Mouse (Mus musculus) forebrain, embryonic 12.5 days (tissue): ENCODE measurements around the gene Ccdc105. TPM values are rescaled to one million over a fixed set of nuclear protein-coding genes. Genes with fewer than 3 reads are reported as not detected.

ENCODE experiments used
- ATAC-seq: fragments of 200-750 bp; cut with Nextera tagmentation; 2 replicates; pipeline ENCODE4 v1.8.0; 2017; ENCODE audit warnings: moderate TSS enrichment; ENCODE audit not compliant: low FRiP score
- H3K27ac ChIP-seq: fragments of 300-500 bp; sonication (generic); 2 replicates; pipeline ENCODE4 v1.5.1; 2016; ENCODE audit warnings: mild to moderate bottlenecking
- H3K27me3 ChIP-seq: fragments of 300-500 bp; sonication (generic); 2 replicates; pipeline ENCODE4 v1.6.1; 2016; ENCODE audit warnings: mild to moderate bottlenecking
- H3K36me3 ChIP-seq: fragments of 300-500 bp; sonication (generic); replicated peaks from 2 replicates; pipeline ENCODE4 v1.6.1; 2016; ENCODE audit warnings: mild to moderate bottlenecking
- H3K4me1 ChIP-seq: fragments of 300-500 bp; sonication (generic); 2 replicates; pipeline ENCODE4 v1.6.1; 2016
- H3K4me2 ChIP-seq: fragments of 300-500 bp; sonication (generic); 2 replicates; pipeline ENCODE4 v1.6.1; 2016; ENCODE audit warnings: mild to moderate bottlenecking, moderate library complexity
- H3K4me3 ChIP-seq: fragments of 300-500 bp; sonication (generic); replicated peaks from 2 replicates; pipeline ENCODE4 v1.5.1; 2016; ENCODE audit warnings: mild to moderate bottlenecking
- H3K9ac ChIP-seq: fragments of 300-500 bp; sonication (generic); 2 replicates; pipeline ENCODE4 v1.6.1; 2016; ENCODE audit warnings: mild to moderate bottlenecking
- H3K9me3 ChIP-seq: fragments of 300-500 bp; sonication (generic); 2 replicates; pipeline ENCODE4 v1.6.1; 2016
- WGBS: fragments of 180-500 bp; shearing (Covaris S2); methylation state at CpG from one replicate; pipeline ENCODE4 v1.1.7; 2016; 5-methylcytosine and 5-hydroxymethylcytosine counted together
- polyA plus RNA-seq: library from polyadenylated mRNA; unstranded; fragments of >200 nt; fragmentation: Nextera tagmentation; extraction: Ambion mirVana; gene quantifications from 2 replicates; pipeline ENCODE4 v1.2.1, GENCODE M21; 2016

The Ccdc105 gene
- polyA plus RNA-seq, 1 experiment from 2014 or later: 0.13 TPM

- peaks cover 12% of the 10 kb centered on the region for H3K4me1 ChIP-seq
- 0 out of 2 replicates have a peak, but pooled peaks cover 4% of the 10 kb centered on the region for H3K27me3 ChIP-seq
- WGBS: 2% methylated on average over 27 of the region's 27 CpGs
- no peak overlapping the region for H3K27ac ChIP-seq
- ATAC-seq: peak; percentile 64
- peak overlapping the region; percentile 29; the same call in 1 of the 2 replicates for H3K9ac ChIP-seq
- peak overlapping the region; percentile 63 for H3K4me2 ChIP-seq
- H3K4me3 ChIP-seq: peak overlapping the region; percentile 33
- H3K36me3 ChIP-seq: no peaks in the 10 kb centered on the region
- no peaks in the 10 kb centered on the region for H3K9me3 ChIP-seq
These were observed 5.7 kb downstream of the Ccdc105 start for GRCm38 (mm10) chr10:78747035-78747721.

- no peak overlapping the region for H3K9ac ChIP-seq
- no peak overlapping the region for H3K4me2 ChIP-seq
- no peak overlapping the region for H3K4me3 ChIP-seq
- no peaks in the 10 kb centered on the region for H3K9me3 ChIP-seq
- H3K27me3 ChIP-seq: 0 out of 2 replicates have a peak, but pooled peaks cover 4% of the 10 kb centered on the region
- H3K4me1 ChIP-seq: peaks cover 10% of the 10 kb centered on the region
- 64% methylated on average over 4 of the region's 4 CpGs for WGBS
- no peak overlapping the region for H3K27ac ChIP-seq
- H3K36me3 ChIP-seq: no peaks in the 10 kb centered on the region
- no peak; the same call in 1 of the 2 replicates for ATAC-seq
These were observed 7.2 kb downstream of the Ccdc105 start for GRCm38 (mm10) chr10:78745453-78746232.

GRCm38 (mm10) chr10:78743721-78744120, 9.1 kb downstream of the Ccdc105 start:
- no peak overlapping the region for H3K9ac ChIP-seq
- H3K9me3 ChIP-seq: no peaks in the 10 kb centered on the region
- no peaks in the 10 kb centered on the region for H3K36me3 ChIP-seq
- ATAC-seq: no peak
- H3K4me3 ChIP-seq: no peak overlapping the region
- H3K4me2 ChIP-seq: no peak overlapping the region
- H3K27me3 ChIP-seq: 0 out of 2 replicates have a peak, but pooled peaks cover 4% of the 10 kb centered on the region
- H3K27ac ChIP-seq: no peak overlapping the region
- H3K4me1 ChIP-seq: peaks cover 10% of the 10 kb centered on the region

GRCm38 (mm10) chr10:78739821-78740220, 13.0 kb downstream of the Ccdc105 start:
- no peak overlapping the region for H3K4me3 ChIP-seq
- no peaks in the 10 kb centered on the region for H3K36me3 ChIP-seq
- ATAC-seq: no peak
- H3K4me1 ChIP-seq: no peaks in the 10 kb centered on the region
- no peak overlapping the region for H3K27ac ChIP-seq
- WGBS: 72% methylated on average over 4 of the region's 4 CpGs
- H3K27me3 ChIP-seq: no peaks in the 10 kb centered on the region
- H3K9ac ChIP-seq: no peak overlapping the region
- H3K9me3 ChIP-seq: no peaks in the 10 kb centered on the region
- H3K4me2 ChIP-seq: no peak overlapping the region

- Histone ChIP-seq H3K36me3 (no peaks in the 10 kb centered on the region), H3K27me3 (no peaks in the 10 kb centered on the region), H3K4me1 (no peaks in the 10 kb centered on the region), H3K9me3 (no peaks in the 10 kb centered on the region), H3K9ac (no peak overlapping the region), H3K4me2 (no peak overlapping the region), H3K4me3 (no peak overlapping the region), H3K27ac (no peak overlapping the region)
- WGBS: 88% methylated on average over 5 of the region's 5 CpGs
- ATAC-seq: no peak
These were observed 25.0 kb downstream of the Ccdc105 start for GRCm38 (mm10) chr10:78727876-78728275.

- H3K4me1 ChIP-seq: no peaks in the 10 kb centered on the region
- no peak overlapping the region for H3K4me3 ChIP-seq
- H3K9ac ChIP-seq: no peak overlapping the region
- no peak overlapping the region for H3K27ac ChIP-seq
- H3K36me3 ChIP-seq: no peaks in the 10 kb centered on the region
- 59% methylated on average over 3 of the region's 3 CpGs for WGBS
- no peaks in the 10 kb centered on the region for H3K27me3 ChIP-seq
- H3K9me3 ChIP-seq: no peaks in the 10 kb centered on the region
- no peak for ATAC-seq
- H3K4me2 ChIP-seq: no peak overlapping the region
These were observed 25.8 kb downstream of the Ccdc105 start for GRCm38 (mm10) chr10:78727035-78727434.

- Histone ChIP-seq H3K27me3 (no peaks in the 10 kb centered on the region), H3K27ac (no peak overlapping the region), H3K4me3 (no peak overlapping the region), H3K9ac (no peak overlapping the region), H3K36me3 (no peaks in the 10 kb centered on the region), H3K4me1 (no peaks in the 10 kb centered on the region), H3K4me2 (no peak overlapping the region), H3K9me3 (no peaks in the 10 kb centered on the region)
- 29% methylated on average over 2 of the region's 2 CpGs for WGBS
- no peak for ATAC-seq
These were observed 29.4 kb downstream of the Ccdc105 start for GRCm38 (mm10) chr10:78723416-78723815.

- Histone ChIP-seq H3K4me2 (no peak overlapping the region), H3K4me1 (no peaks in the 10 kb centered on the region), H3K27ac (no peak overlapping the region), H3K4me3 (no peak overlapping the region), H3K9ac (no peak overlapping the region), H3K36me3 (no peaks in the 10 kb centered on the region), H3K27me3 (no peaks in the 10 kb centered on the region), H3K9me3 (no peaks in the 10 kb centered on the region)
- WGBS: 81% methylated on average over 2 of the region's 2 CpGs
- no peak for ATAC-seq
These were observed 30.2 kb downstream of the Ccdc105 start for GRCm38 (mm10) chr10:78722654-78723053.

- 89% methylated on average over 5 of the region's 5 CpGs for WGBS
- Histone ChIP-seq H3K9ac (no peak overlapping the region), H3K9me3 (no peaks in the 10 kb centered on the region), H3K4me1 (no peaks in the 10 kb centered on the region), H3K27me3 (no peaks in the 10 kb centered on the region), H3K4me2 (no peak overlapping the region), H3K36me3 (no peaks in the 10 kb centered on the region), H3K4me3 (no peak overlapping the region), H3K27ac (no peak overlapping the region)
- ATAC-seq: no peak
These were observed 30.8 kb downstream of the Ccdc105 start for GRCm38 (mm10) chr10:78722036-78722435.

- H3K4me3 ChIP-seq: no peak within 1 kb of the TSS
- no peak within 1 kb of the TSS for H3K9ac ChIP-seq
- H3K27me3 ChIP-seq: no peaks in the 10 kb centered on the region
- no peaks in the 10 kb centered on the region for H3K9me3 ChIP-seq
- WGBS: 67% methylated on average over 11 of the region's 11 CpGs
- no peak within 1 kb of the TSS for H3K4me2 ChIP-seq
- no peak within 1 kb of the TSS for H3K27ac ChIP-seq
- no peaks in the 10 kb centered on the region for H3K4me1 ChIP-seq
- no peak for ATAC-seq
- H3K36me3 ChIP-seq: no peaks in the 10 kb centered on the region
These were observed 34.8 kb downstream of the Ccdc105 start, which contains the start of gene Casp14 for GRCm38 (mm10) chr10:78718056-78718455. TSS of gene Casp14 (minus strand) at chr10:78718294.

- H3K9ac ChIP-seq: no peak overlapping the region
- H3K27ac ChIP-seq: no peak overlapping the region
- no peaks in the 10 kb centered on the region for H3K36me3 ChIP-seq
- no peak for ATAC-seq
- no peak overlapping the region for H3K4me3 ChIP-seq
- H3K4me1 ChIP-seq: no peaks in the 10 kb centered on the region
- H3K27me3 ChIP-seq: no peaks in the 10 kb centered on the region
- no peaks in the 10 kb centered on the region for H3K9me3 ChIP-seq
- no peak overlapping the region for H3K4me2 ChIP-seq
These were observed 36.6 kb downstream of the Ccdc105 start for GRCm38 (mm10) chr10:78716231-78716630.

GRCm38 (mm10) chr10:78715156-78715555, 37.7 kb downstream of the Ccdc105 start:
- H3K9me3 ChIP-seq: no peaks in the 10 kb centered on the region
- H3K27ac ChIP-seq: no peak overlapping the region
- H3K9ac ChIP-seq: no peak overlapping the region
- H3K27me3 ChIP-seq: no peaks in the 10 kb centered on the region
- no peaks in the 10 kb centered on the region for H3K36me3 ChIP-seq
- 92% methylated on average over 7 of the region's 7 CpGs for WGBS
- ATAC-seq: no peak
- no peak overlapping the region for H3K4me3 ChIP-seq
- no peak overlapping the region for H3K4me2 ChIP-seq
- no peaks in the 10 kb centered on the region for H3K4me1 ChIP-seq

- Histone ChIP-seq H3K9ac (no peak overlapping the region), H3K9me3 (no peaks in the 10 kb centered on the region), H3K27me3 (no peaks in the 10 kb centered on the region), H3K4me2 (no peak overlapping the region), H3K27ac (no peak overlapping the region), H3K4me1 (no peaks in the 10 kb centered on the region), H3K36me3 (no peaks in the 10 kb centered on the region), H3K4me3 (no peak overlapping the region)
- no peak for ATAC-seq
- WGBS: 88% methylated on average over 6 of the region's 6 CpGs
These were observed 38.7 kb downstream of the Ccdc105 start for GRCm38 (mm10) chr10:78714129-78714528.
